In genomic region chr3:123806546-123806945, GRCm38 (mm10) we compare ENCODE assay signal across 20 mouse cellular contexts.
"Had no signal": no experiment of that assay in that cellular context is flagged by ENCODE, and none has a peak within 500 bp of the region (broad histone marks: within the 10 kb centered on the region; RNA-seq: fewer than 3 reads in every experiment).

No protein-coding gene starts in this region.

- H3K36me3 ChIP-seq: limb, embryonic 12.5 days; limb, embryonic 15.5 days; midbrain, embryonic 12.5 days; midbrain, embryonic 15.5 days; neural tube, embryonic 12.5 days; neural tube, embryonic 15.5 days had no signal

- H3K4me3 ChIP-seq: left cerebral cortex, adult 2 months; limb, embryonic 12.5 days; limb, embryonic 15.5 days; midbrain, embryonic 12.5 days; midbrain, embryonic 15.5 days; neural tube, embryonic 12.5 days; neural tube, embryonic 15.5 days had no signal

- H3K9ac ChIP-seq: limb, embryonic 12.5 days; limb, embryonic 15.5 days; liver, embryonic 14.5 days; liver, postnatal 0 days; lung, embryonic 14.5 days; midbrain, embryonic 12.5 days; midbrain, embryonic 15.5 days; neural tube, embryonic 12.5 days; neural tube, embryonic 15.5 days had no signal

- H3K4me1 ChIP-seq: limb, embryonic 12.5 days; limb, embryonic 15.5 days; neural tube, embryonic 12.5 days; neural tube, embryonic 15.5 days had no signal

- H3K27me3 ChIP-seq: limb, embryonic 12.5 days; limb, embryonic 15.5 days; midbrain, embryonic 12.5 days; midbrain, embryonic 15.5 days; neural tube, embryonic 12.5 days; neural tube, embryonic 15.5 days had no signal

- ATAC-seq: liver, postnatal 0 days; lung, postnatal 0 days; midbrain, embryonic 15.5 days had no signal

- H3K27ac ChIP-seq: kidney, postnatal 0 days; left cerebral cortex, adult 2 months; limb, embryonic 12.5 days; limb, embryonic 15.5 days; liver, embryonic 14.5 days; macrophage; midbrain, embryonic 12.5 days; midbrain, embryonic 15.5 days; neural tube, embryonic 12.5 days; neural tube, embryonic 15.5 days; stomach, postnatal 0 days had no signal

- H3K4me2 ChIP-seq: limb, embryonic 12.5 days; limb, embryonic 15.5 days; liver, embryonic 11.5 days; lung, embryonic 14.5 days; midbrain, embryonic 12.5 days; midbrain, embryonic 15.5 days; neural tube, embryonic 12.5 days; neural tube, embryonic 15.5 days had no signal

- DNase-seq: kidney, adult 2 months; left cerebral cortex, postnatal 4 days; liver, postnatal 0 days; lung, embryonic 14.5 days; right cerebral cortex, adult 18-20 months; right cerebral cortex, postnatal 4 days; thymus, postnatal 36 days had no signal

- H3K9me3 ChIP-seq: limb, embryonic 12.5 days; limb, embryonic 15.5 days; midbrain, embryonic 12.5 days; midbrain, embryonic 15.5 days; neural tube, embryonic 12.5 days; neural tube, embryonic 15.5 days had no signal
